Mouse (Mus musculus): ENCODE data around the gene Kcnip3. TPM values are rescaled to one million over a fixed set of nuclear protein-coding genes. Genes with fewer than 3 reads are reported as not detected.

The Kcnip3 gene
- total RNA-seq, 2 experiments from 2014 or later: 3.5 to 4.3 TPM

DNA sequence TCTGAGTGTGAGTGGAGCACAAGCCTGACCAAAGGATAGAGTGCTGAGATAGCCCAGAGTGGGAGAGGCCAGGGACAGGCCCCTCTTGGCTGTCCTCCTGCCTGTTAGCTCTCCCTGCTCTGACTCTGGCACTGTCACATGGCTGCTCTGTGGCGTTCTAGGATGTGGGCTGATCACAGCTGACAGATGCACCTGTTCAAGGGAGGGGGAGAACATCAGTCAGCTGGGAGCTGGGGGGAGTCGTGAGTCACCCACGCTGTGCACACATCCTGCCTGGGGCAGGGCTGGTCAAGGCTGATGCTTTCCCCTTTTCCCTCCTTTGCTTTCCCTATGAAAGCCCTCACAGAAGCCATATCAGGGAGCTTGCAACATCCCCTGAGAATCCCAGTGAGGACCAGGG is 3.6 kb downstream of the Kcnip3 start:
- DNase-seq: no peak

DNA sequence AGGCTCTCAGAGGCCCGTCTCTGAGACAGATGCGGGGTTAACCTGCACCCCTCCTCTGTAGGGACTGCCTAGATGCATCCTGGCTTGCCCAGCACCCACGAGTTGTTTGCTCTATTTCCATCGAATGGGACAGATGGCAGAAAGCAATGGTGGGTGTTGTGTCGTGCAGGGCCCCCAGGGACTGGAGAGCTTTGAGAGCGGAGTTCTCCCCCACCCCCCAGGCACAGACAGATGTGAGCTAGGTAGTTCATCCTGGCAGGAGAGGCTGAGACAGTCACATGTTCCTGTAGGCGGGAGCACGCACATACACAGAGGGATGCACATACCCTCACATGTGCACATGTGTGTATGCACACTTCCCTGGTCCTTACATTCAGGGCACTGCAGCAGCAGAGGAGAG is 4.8 kb downstream of the Kcnip3 start:
- no peak for DNase-seq

DNA sequence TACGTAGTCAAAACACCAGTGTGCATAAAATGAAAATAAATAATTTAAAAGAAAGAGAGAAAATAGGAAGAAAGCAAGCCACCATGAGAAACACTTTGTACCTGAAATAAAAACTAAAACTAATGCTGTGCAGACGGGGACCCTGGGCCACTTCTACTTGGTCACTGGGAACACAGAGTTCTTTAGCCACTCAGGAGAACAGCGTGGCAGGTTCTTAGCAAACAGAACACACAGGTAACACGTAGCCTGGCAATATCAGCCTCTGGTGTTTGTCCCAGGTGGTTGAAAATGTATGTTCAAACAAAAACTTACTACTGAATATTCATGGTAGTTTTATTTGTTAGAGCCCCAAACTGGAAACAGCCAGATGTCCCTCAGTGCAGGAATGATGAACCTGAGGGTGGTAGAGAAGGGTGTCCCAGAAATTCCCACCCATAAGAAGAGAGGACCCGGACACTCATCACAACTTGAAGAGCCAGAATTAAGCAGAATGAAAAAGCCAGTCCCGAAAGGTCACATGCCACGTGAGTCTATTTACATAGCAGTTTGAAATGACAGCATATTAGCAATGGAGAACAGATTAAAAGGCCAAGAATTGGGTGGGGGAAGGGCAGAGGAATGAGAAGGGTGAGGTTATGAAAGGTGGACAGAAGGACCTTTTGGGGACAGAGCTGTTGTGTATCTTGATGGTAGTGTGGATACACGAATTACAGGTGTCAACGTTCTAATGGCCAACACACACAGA is 7.3 kb downstream of the Kcnip3 start:
- no peak for DNase-seq

DNA sequence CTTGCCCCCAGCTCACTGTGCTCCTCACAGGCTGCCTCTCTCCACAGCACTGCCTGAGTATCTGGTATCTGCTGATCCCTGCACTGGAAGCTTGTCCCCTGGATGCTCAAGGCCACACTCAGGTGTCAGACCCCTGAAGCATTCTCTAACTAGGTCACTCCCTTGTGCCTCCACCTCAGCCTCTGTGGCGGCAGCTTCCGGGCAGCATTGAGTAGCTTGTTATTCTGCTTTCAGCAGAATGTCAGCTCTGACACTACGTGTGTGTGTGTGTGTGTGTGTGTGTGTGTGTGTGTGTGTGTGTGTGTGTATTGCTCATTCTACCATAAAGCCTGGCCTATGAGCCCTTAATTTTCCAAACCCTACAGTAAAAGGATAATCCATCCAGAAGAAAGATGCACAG is 8.7 kb downstream of the Kcnip3 start:
- DNase-seq: no peak

DNA sequence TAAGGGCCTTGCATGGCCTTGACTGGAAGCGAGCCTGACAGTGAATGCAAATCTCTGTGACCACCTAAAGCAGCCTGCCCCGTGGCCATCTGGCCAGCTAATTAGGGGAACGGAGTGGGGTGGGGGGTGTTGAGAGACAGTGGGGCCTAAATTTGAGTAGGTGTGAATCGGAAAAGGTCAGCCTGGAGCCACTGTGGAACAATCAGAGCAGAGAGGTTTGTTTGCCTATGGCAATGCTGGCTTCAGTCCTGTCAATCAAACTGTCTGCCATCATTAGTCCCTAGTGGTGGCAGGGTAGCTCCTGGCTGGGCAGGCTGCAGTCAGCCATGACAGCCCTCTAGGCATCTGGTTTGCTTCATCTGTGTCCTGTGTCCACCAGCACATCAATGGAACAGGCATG is 10.5 kb downstream of the Kcnip3 start:
- no peak for DNase-seq

DNA sequence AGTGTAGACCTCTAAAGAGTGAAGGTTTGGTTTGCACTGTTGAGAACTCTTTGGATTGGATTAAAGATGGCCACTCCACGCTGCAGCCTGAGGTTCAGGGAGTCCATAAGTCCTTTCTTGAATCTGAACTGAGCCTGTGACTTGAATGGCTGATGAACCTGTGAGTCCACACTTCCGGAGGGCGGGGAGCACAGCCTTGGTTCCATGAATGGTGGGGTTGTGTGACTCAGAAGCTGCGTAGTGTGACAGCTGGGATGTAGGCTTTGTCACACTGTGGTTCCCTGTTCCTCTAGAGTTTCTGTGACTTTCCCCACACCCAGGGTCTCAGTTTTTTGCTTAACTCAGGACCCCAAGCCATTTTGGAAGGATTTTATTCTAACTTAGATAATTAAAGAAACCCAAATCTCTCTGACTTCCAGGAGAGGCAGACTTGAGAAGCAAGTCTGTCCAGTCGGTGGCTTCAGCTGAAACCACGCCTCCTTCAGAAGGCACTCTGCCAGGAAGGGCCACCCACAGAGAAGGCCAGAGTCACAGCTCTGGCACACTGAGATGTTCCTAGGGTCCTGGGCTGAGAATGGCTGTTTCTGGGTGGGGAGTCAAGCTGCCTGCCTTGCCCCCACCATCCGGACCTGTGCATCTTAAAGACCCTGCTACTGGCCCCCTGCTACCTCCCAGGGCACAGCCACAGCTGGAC is 13.8 kb downstream of the Kcnip3 start:
- peak; percentile 67 for DNase-seq

DNA sequence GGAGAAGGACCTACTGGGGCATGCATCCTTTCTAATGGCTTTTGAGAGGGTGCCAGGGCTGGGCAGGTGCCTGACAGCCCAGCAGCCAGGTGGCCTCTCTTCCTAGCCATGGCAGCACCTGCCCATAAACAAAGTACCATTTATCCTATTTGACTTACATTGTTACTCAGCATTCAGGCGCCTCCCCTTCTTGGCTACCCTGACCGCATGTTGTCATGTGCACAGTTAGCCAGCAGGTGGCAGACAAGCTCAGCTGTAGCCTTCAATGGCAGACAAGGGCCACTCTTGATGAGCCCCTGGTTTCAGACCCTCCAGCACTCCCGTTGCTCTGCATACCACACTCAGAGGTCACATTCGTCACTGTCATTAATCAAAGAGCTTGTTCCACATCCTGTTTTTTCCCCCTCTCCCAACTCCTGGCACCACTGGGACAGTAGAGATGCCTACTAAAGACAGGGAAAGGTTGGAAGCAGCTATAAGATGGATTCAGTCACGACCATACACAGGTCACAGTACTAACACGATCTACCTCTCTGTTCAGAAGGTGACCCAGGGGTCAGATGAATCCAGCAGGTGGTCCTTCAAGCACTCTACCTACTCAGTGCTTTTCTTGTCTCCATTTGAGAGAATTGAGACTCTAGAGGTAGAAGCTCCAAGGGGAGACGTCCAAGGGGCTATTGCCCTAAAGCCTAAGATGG is 14.7 kb downstream of the Kcnip3 start:
- DNase-seq: peak; percentile 89

DNA sequence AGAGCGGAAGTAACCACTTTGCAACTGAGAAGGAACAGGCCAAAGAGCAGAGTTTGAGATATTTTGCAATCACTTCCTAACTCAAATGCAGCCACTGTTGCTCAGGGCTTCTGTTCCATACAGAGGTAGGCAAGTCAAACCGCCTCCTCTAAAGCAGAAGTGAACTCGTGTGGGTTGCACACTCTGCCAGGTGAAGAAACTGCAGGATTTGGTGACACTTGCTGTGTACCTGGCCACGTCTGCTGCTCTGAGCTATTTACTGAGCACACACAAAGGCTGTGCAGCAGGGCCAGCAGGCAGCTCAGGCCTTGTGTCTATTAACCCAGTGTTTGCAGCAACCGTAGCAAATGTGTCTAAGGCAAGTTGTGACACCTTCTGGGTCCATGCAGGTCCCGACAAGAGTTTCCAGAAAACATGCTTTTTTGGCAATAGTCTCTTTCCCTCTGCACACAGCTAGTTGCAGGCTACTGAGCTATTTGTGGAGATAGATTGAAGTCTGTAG is 15.7 kb downstream of the Kcnip3 start:
- DNase-seq: no peak

DNA sequence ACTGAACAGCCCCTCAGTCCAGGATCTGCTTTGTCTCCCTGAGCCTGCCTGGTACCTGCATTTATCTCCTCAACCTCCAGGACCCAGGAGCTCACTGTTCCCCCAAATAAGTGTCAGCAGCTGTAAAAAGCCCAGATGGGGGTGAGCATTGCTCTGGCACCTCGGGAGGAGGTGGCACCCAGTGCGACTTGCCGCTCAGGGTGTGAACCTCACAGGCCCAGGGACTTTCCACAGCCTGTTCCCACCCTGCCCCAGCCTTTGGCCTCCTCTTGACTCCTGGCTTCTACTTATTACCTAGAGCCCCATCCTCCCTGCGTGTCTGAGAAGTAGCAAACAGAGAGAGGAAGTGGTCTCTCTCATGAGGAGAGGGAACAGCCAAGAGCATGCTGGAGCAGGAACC is 16.7 kb downstream of the Kcnip3 start:
- DNase-seq: no peak

DNA sequence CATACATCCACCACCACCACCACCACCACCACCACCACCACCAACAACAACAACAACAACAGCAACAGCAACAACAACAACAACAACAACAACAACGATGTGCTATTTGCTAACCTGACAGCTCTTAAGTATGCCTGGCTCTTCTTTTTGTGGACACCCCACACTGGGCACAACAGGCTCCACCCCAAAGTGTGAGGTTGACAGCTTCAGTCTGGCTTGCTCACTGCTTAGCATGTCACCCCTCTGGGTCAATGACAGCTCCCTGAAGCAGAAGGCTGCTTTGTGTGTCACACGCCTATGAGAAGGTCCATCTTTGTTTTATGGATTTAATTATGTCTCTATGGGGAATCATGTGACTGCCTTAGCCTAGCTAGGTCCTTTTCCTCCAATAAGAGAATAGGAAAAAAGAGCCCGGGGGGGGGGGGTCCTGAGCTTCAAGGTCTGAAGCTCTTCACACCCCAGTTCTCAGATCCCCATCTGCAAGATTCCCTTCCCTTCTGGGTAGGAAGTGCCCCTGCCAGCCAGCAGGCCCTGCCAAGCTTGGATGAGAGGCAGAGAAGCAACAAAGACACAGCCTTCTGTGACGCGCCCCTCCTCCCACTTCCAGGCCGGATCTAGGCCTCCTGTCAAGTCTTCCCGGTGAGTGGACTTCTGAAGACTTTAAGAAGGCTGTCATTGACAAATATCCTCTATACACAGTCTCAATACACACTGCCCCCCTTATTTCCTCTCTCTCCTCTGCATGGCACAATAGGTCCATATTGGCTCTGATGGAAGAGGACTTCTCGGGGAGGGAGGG is 17.9 kb downstream of the Kcnip3 start:
- no peak for DNase-seq

DNA sequence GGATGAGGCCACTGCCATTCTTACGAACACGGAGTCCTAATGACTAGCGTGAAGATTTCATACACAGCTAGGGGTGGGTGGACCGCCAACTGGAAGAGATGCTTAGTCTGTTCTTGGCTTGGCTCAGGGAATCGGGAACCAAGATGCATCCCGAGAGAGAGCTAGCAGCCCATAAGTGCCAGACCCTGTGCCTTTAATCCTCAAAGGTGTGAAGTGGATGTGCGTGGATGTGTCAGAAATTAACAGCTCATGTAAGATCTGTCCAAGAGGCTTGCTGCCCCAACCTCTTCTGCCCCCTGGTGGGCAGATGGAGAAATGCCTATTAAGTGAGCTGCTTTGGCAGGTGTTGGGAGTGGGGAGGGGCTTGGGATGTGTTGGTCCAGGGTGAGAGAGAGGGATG is 20.8 kb downstream of the Kcnip3 start:
- peak; percentile 72 for DNase-seq

DNA sequence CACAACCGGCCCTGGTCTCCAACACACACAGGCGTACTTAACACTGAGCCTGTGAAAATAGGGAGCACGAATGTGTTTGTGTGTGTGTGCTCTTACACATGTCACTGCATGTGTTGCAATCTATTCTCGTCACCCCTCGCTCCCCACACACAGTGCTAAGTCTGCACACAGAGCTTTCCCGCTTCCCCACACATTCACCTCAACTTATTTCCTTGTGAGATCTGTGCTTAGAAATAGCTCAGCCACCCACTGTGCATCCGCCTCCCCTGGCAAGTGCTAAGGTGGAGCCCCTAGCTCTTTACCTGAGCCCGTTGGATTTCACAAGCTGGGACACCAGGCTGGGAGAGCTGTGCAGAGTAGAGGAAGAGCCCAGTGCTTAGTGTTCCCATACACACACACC is 23.1 kb downstream of the Kcnip3 start:
- no peak for DNase-seq

DNA sequence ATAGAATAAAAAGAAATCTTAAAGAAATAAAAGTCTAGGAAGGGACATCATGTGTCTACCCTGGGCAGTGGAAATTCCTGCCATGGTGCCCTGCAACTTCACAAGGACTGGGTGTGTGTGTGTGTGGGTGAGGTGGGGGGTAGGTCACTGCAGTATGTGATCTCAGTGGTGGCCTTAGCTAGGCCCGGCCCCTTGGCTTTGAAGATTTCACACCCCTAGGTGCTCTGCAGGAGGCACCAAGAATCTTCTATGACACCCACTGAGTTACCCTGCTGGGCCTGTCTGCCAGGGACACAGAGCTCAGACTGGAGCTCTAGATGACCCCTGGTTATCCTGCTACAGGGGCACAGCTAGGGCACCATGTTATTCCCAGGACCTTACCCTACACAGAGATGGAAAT is 25.6 kb downstream of the Kcnip3 start:
- DNase-seq: no peak

DNA sequence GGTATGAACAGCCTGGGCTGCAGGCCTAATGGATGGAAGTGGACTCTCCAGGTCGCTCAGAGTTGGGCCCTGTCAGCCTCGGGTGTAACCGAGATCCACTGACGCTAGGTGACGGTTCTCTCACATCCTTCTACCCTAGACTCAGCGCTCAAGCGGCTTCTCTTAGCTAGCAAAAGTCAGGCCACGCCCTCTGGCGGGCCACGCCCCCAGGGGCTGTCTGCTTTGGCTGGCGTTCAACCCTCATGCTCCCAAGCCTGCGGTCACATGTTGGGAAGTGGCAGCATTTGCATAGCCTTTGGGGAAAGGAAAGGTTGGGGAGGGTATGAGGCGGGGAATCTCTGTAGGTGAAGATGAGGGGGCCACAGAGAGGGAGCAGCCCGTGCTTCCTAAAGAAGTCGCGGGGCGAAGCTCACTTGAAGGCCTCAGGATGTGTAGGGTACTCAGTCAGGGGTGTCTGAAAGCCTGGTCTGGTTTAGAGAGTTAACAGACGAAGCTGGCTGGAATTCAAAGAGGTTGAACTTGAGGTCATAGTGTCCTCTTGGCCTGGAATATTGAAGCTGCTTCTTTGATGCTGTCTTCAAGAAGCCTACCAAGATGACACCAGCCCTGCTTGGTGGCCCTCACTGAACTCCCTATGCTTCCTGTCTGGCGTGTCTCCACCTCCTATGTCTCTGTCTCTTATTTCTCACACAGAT is 37.3 kb downstream of the Kcnip3 start:
- DNase-seq: peak; percentile 84

DNA sequence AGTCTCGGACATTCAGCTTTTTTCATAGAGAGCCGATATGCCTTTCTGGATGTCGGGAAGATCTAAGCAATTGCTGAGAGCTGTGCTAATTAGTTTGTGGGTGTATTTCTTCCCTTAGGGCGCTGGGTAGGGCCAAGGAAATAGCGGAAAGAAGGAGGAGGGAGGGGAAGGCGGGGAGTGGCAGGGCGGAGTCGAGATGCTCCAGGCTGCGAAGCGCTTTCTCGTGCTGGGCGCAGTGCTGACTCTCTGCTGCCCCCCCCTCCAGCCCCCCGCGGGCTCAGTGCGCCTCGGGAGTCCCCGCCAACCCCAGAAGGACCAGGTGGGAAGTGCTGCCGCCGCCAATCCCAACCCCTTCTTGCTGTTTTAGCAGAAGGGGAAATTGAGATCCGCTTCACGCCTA is 38.9 kb downstream of the Kcnip3 start:
- DNase-seq: no peak

DNA sequence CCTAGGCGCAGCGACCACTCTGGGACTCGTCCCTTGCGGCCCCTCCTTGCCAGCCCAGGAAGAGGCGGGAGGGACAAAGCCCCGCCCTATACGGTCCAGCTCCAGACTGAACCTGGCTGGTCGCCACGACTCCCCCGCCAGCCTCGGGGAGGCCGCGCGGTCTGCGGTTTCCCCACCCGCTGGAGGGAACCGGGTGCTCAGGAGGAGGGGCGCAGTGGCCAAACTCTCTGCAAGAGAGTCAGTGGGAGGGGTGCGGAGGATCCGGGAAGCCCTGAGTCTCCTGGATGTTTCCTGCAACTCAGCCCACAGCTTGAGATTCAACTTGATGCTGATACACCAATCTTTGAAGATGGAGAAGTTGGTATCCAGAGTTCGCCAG is 39.4 kb downstream of the Kcnip3 start:
- DNase-seq: peak; percentile 71

DNA sequence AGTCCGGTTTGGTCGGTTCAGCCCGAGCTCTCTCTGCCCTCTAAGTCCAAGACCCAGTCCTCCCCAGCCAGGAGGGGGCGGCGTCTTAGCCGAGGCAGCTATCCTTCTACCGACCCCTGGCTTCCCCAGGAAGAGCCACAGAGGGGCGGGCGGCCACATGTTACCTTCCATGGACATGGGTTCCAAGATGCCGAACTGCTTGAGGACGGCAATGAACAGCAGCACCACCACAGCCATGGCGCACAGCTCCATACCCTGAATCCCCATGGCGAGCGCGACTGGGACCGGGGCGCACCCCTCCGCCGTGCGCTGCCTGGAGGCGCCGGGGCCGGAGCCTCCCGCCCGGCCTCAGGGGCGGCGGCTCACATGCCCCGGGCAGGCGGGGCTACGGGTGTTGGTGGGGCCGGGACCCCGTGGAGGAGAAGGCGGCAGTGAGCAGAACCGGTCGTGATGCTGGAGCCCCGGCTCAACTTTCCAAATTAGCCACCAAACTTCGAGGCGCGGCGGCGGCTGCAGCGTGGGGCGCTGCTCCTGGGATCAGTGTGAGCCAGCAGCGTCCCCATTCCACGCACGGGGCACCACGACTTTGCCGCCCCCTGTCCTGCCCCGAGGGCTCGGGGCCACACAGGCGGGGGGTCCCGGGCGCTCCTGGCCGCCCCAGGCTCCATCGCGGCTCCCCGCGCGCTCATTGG is 39.9 kb downstream of the Kcnip3 start:
- DNase-seq: no peak

DNA sequence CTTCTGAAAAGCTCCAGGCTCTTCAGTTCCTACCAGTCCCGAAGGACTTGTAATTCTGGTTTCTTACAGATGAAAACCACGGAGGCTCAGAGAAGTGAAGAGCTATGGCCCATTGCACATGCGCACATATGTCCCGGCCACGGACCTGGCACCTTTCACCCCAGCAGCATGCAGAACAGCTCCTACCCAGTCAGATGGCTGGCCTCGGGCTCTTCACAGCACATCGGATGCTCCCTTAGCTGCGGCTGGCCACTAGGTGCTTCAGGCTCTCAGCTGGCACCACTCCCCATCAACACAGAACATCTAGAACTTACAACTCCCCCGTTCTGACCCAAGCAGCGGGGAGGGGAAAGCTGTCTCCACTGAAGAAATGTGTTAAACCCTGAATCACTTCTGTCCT is 42.1 kb downstream of the Kcnip3 start:
- no peak for DNase-seq

DNA sequence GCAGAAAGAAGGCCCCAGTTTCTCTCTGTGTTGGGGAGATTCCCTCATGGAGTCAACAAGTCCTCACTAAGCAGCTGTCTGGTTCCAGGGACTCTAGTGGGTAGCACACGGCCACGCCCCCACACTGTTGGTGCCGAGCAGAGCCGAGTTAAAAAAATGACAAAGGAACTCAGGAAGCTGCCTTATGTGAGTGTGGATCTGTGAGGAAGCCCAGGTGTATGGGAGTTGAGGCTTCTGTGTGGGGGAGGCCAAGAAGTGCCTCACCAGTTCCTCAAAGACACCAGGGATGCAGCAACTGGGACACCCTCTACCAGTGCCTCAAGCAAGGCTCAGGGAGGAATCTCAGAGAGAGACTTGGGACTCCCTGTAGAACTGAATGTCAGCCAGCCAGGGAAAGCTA is 42.7 kb downstream of the Kcnip3 start:
- no peak for DNase-seq

DNA sequence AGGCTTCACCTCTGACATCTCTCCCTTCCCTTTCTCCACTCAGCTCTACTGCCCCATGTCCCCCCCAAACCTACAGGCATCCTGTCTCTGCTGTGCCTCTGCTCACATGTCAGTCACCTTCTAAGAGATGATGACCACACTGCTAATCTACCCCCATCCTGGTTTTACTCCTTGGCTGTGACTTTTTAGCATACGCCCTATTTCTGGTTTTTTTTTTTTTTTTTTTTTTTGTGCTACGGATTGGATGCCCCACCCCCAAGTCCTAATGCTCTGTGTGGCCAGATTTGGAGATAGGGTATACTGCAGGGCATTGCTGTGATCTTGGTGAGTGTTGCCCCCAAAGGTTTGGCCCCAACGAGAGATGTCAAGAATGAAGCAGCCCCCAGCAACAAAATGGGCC is 49.6 kb downstream of the Kcnip3 start:
- no peak for DNase-seq

DNA sequence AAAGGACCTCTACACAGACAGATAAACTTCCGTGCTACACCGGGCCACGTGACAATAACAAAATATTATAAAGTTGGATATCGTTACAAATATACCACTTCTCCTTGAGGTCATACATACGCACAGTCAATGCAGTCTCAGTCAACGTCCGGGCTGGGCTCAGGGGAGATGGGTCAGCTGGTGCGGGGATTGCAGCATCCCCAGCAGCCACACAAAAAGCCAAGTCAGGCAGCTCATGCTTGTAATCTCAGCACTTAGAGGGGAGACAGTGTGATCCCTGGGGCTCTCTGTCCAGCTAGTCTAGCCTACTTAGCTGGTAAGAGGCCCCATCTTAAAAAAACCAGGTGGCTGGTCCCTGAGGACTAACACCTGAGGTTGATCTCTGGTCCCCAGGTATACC is 50.6 kb downstream of the Kcnip3 start:
- DNase-seq: no peak
